Mouse (Mus musculus): ENCODE results near the gene Syt7. TPM values are rescaled to one million over a fixed set of nuclear protein-coding genes. Genes with fewer than 3 reads are reported as not detected.

The Syt7 gene
- total RNA-seq, 2 experiments from 2014 or later: not detected

Other genes starting within 250 kb of the Syt7 start
- gene Fads1, start 206.2 kb upstream of the Syt7 start, total RNA-seq (2015): 12.3 and 12.6 TPM in 2 replicates
- gene Fads1, start 206.2 kb upstream of the Syt7 start, total RNA-seq (2017): 5.3 and 9.6 TPM in 2 replicates
- 182 and 197 TPM in 2 replicates for gene Tmem258, start 185.1 kb upstream of the Syt7 start, total RNA-seq (2015)
- gene Tmem258, start 185.1 kb upstream of the Syt7 start, total RNA-seq (2017): 163 and 204 TPM in 2 replicates
- 30.7 and 33.9 TPM in 2 replicates for gene Fen1, start 184.9 kb upstream of the Syt7 start, total RNA-seq (2015)
- 60.5 and 62.9 TPM in 2 replicates for gene Fen1, start 184.9 kb upstream of the Syt7 start, total RNA-seq (2017)
- 0.22 and 0.27 TPM in 2 replicates for gene Myrf, start 148.3 kb upstream of the Syt7 start, total RNA-seq (2015)
- gene Myrf, start 148.3 kb upstream of the Syt7 start, total RNA-seq (2017): 0.04 TPM in 1 of 2 replicates, not detected in the other
- not detected in 2 replicates for gene Dagla, start 84.2 kb upstream of the Syt7 start, total RNA-seq (2015)
- not detected in 2 replicates for gene Dagla, start 84.2 kb upstream of the Syt7 start, total RNA-seq (2017)
- not detected in 2 replicates for gene Lrrc10b, start 68.4 kb downstream of the Syt7 start, total RNA-seq (2015)
- gene Lrrc10b, start 68.4 kb downstream of the Syt7 start, total RNA-seq (2017): not detected in 2 replicates
- gene Ppp1r32, start 93.8 kb downstream of the Syt7 start, total RNA-seq (2015): 0.29 TPM in 1 of 2 replicates, not detected in the other
- 0.37 TPM in 1 of 2 replicates, not detected in the other for gene Ppp1r32, start 93.8 kb downstream of the Syt7 start, total RNA-seq (2017)
- gene Cpsf7, start 136.2 kb downstream of the Syt7 start, total RNA-seq (2015): 56.3 and 57.1 TPM in 2 replicates
- 35.9 and 42.2 TPM in 2 replicates for gene Cpsf7, start 136.2 kb downstream of the Syt7 start, total RNA-seq (2017)
- gene Sdhaf2, start 137.1 kb downstream of the Syt7 start, total RNA-seq (2015): 46.9 and 51.5 TPM in 2 replicates
- 54.6 and 55.9 TPM in 2 replicates for gene Sdhaf2, start 137.1 kb downstream of the Syt7 start, total RNA-seq (2017)
- 19.1 and 27.3 TPM in 2 replicates for gene Tmem216, start 167.1 kb downstream of the Syt7 start, total RNA-seq (2015)
- 16.5 and 18.7 TPM in 2 replicates for gene Tmem216, start 167.1 kb downstream of the Syt7 start, total RNA-seq (2017)
- 37.2 and 38.8 TPM in 2 replicates for gene Cyb561a3, start 188.1 kb downstream of the Syt7 start, total RNA-seq (2015)
- 36.1 and 38.3 TPM in 2 replicates for gene Cyb561a3, start 188.1 kb downstream of the Syt7 start, total RNA-seq (2017)
- 14.1 and 16.7 TPM in 2 replicates for gene Tmem138, start 188.3 kb downstream of the Syt7 start, total RNA-seq (2015)
- gene Tmem138, start 188.3 kb downstream of the Syt7 start, total RNA-seq (2017): 2.1 and 4.0 TPM in 2 replicates
- gene Ddb1, start 216.2 kb downstream of the Syt7 start, total RNA-seq (2015): 45.1 and 49.1 TPM in 2 replicates
- 156 and 175 TPM in 2 replicates for gene Ddb1, start 216.2 kb downstream of the Syt7 start, total RNA-seq (2017)
- 4.8 and 5.6 TPM in 2 replicates for gene Tkfc, start 216.6 kb downstream of the Syt7 start, total RNA-seq (2015)
- gene Tkfc, start 216.6 kb downstream of the Syt7 start, total RNA-seq (2017): 2.2 and 3.7 TPM in 2 replicates
- 0.23 TPM in 1 of 2 replicates, not detected in the other for gene Vwce, start 245.1 kb downstream of the Syt7 start, total RNA-seq (2015)
- not detected in 2 replicates for gene Vwce, start 245.1 kb downstream of the Syt7 start, total RNA-seq (2017)